Mouse (Mus musculus): ENCODE data around the gene Cfap161.

Cfap161 gene

GRCm38 (mm10) chr7:83802007-83802406 lies 7.3 kb upstream of the Cfap161 start:
- DNase-seq (ENCODE audit: low spot score), result no peak

- no peak for DNase-seq (ENCODE audit: low spot score)
Measured at GRCm38 (mm10) chr7:83801483-83801875, 6.8 kb upstream of the Cfap161 start.

- DNase-seq (ENCODE audit: low spot score), result no peak
Measured at GRCm38 (mm10) chr7:83800561-83801482, 6.1 kb upstream of the Cfap161 start.

GRCm38 (mm10) chr7:83800071-83800470 lies 5.4 kb upstream of the Cfap161 start:
- no peak for DNase-seq (ENCODE audit: low spot score)

- no peak for DNase-seq (ENCODE audit: low spot score)
Measured at GRCm38 (mm10) chr7:83798004-83798403, 3.3 kb upstream of the Cfap161 start.

- no peak for DNase-seq (ENCODE audit: low spot score)
Measured at GRCm38 (mm10) chr7:83796177-83796576, 1.5 kb upstream of the Cfap161 start.

- no peak for DNase-seq (ENCODE audit: low spot score)
Measured at GRCm38 (mm10) chr7:83794006-83794683, 535 bp downstream of the Cfap161 start.

- DNase-seq (ENCODE audit: low spot score), result no peak
Measured at GRCm38 (mm10) chr7:83780881-83781280, 13.8 kb downstream of the Cfap161 start.

GRCm38 (mm10) chr7:83780026-83780425 lies 14.7 kb downstream of the Cfap161 start:
- DNase-seq (ENCODE audit: low spot score), result no peak

- no peak for DNase-seq (ENCODE audit: low spot score)
Measured at GRCm38 (mm10) chr7:83779028-83779427, 15.7 kb downstream of the Cfap161 start.

GRCm38 (mm10) chr7:83778516-83778915 lies 16.2 kb downstream of the Cfap161 start:
- DNase-seq (ENCODE audit: low spot score), result no peak

GRCm38 (mm10) chr7:83774721-83775120 lies 20.0 kb downstream of the Cfap161 start:
- no peak for DNase-seq (ENCODE audit: low spot score)

GRCm38 (mm10) chr7:83763674-83764073 lies 31.0 kb downstream of the Cfap161 start:
- no peak for DNase-seq (ENCODE audit: low spot score)

GRCm38 (mm10) chr7:83762336-83762735 lies 32.3 kb downstream of the Cfap161 start:
- no peak for DNase-seq (ENCODE audit: low spot score)

- DNase-seq (ENCODE audit: low spot score), result no peak
Measured at GRCm38 (mm10) chr7:83751055-83751454, 43.6 kb downstream of the Cfap161 start.

- DNase-seq (ENCODE audit: low spot score), result no peak
Measured at GRCm38 (mm10) chr7:83748405-83748804, 46.3 kb downstream of the Cfap161 start.

- DNase-seq (ENCODE audit: low spot score), result no peak
Measured at GRCm38 (mm10) chr7:83746107-83746687, 48.5 kb downstream of the Cfap161 start.

- no peak for DNase-seq (ENCODE audit: low spot score)
Measured at GRCm38 (mm10) chr7:83745413-83746106, 49.1 kb downstream of the Cfap161 start, which contains the start of gene Il16. Il16 (minus strand) TSS chr7:83745726.

GRCm38 (mm10) chr7:83745065-83745412 lies 49.6 kb downstream of the Cfap161 start:
- no peak for DNase-seq (ENCODE audit: low spot score)

- DNase-seq (ENCODE audit: low spot score), result no peak
Measured at GRCm38 (mm10) chr7:83744250-83744649, 50.4 kb downstream of the Cfap161 start.

- DNase-seq (ENCODE audit: low spot score), result no peak
Measured at GRCm38 (mm10) chr7:83742690-83743089, 52.0 kb downstream of the Cfap161 start.

- no peak for DNase-seq (ENCODE audit: low spot score)
Measured at GRCm38 (mm10) chr7:83742026-83742425, 52.7 kb downstream of the Cfap161 start.

All from testis, postnatal 10 days (tissue).